In genomic region chr11:34007616-34008015, GRCm38 (mm10) we compare ENCODE assay signal across 22 mouse cellular contexts. TPM values are rescaled to one million over a fixed set of nuclear protein-coding genes. Genes with fewer than 3 reads are reported as not detected.
"Had no signal": no experiment of that assay in that cellular context is flagged by ENCODE, and none has a peak within 500 bp of the region (broad histone marks: within the 10 kb centered on the region; RNA-seq: fewer than 3 reads in every experiment).

No protein-coding gene starts in this region.

- DNase-seq: gastrocnemius, postnatal 14 days; gastrocnemius, postnatal 36 days; heart, postnatal 4 days; kidney, adult 11 months; kidney, adult 2 months; kidney, postnatal 14 days; kidney, postnatal 36 days; layer of hippocampus, postnatal 36 days; left cerebral cortex, postnatal 4 days had no signal

- H3K4me3 ChIP-seq: heart, embryonic 10.5 days; heart, embryonic 12.5 days; hindbrain, embryonic 10.5 days; hindbrain, embryonic 12.5 days; kidney, embryonic 15.5 days; limb, embryonic 13.5 days; limb, embryonic 15.5 days had no signal

- H3K9me3 ChIP-seq: heart, embryonic 10.5 days; heart, embryonic 12.5 days; hindbrain, embryonic 10.5 days; hindbrain, embryonic 12.5 days; kidney, embryonic 15.5 days; limb, embryonic 13.5 days; limb, embryonic 15.5 days had no signal

- H3K27ac ChIP-seq: heart, embryonic 10.5 days; hindbrain, embryonic 10.5 days; hindbrain, embryonic 12.5 days; hindbrain, embryonic 14.5 days; kidney, embryonic 15.5 days; kidney, postnatal 0 days; limb, embryonic 13.5 days; limb, embryonic 15.5 days; liver, embryonic 14.5 days had no signal

- H3K9ac ChIP-seq: heart, embryonic 12.5 days; hindbrain, embryonic 12.5 days; hindbrain, embryonic 14.5 days; kidney, embryonic 15.5 days; limb, embryonic 13.5 days; limb, embryonic 15.5 days had no signal

- H3K4me2 ChIP-seq: heart, embryonic 12.5 days; hindbrain, embryonic 12.5 days; hindbrain, embryonic 14.5 days; kidney, embryonic 15.5 days; limb, embryonic 13.5 days; limb, embryonic 15.5 days had no signal

- H3K27me3 ChIP-seq: heart, embryonic 12.5 days; hindbrain, embryonic 12.5 days; kidney, embryonic 15.5 days; limb, embryonic 13.5 days; limb, embryonic 15.5 days had no signal

- H3K36me3 ChIP-seq: heart, embryonic 10.5 days; heart, embryonic 12.5 days; hindbrain, embryonic 10.5 days; hindbrain, embryonic 12.5 days; kidney, embryonic 15.5 days; limb, embryonic 13.5 days; limb, embryonic 15.5 days had no signal

- ATAC-seq: intestine, embryonic 16.5 days had no signal

- H3K4me1 ChIP-seq: hindbrain, embryonic 12.5 days had no signal

RNA-seq across cellular contexts. Expression of gene Kcnip1, which starts 14.7 kb away (rescaled TPM):
- total RNA-seq: gastrocnemius, postnatal 36 days; heart, postnatal 10 days; heart, postnatal 25 days; heart, postnatal 4 days had no signal
- polyA plus RNA-seq: kidney, adult 2 months had no signal
